Mouse (Mus musculus) liver, embryonic 14.5 days (tissue): ENCODE measurements at regions not wholly inside any gene's neighbourhood (a gene's known extent, or its start where the extent isn't known, plus 50 kb on each side); places are given as distances from the start of the nearest gene placed in this dataset.

Experiments
- CTCF ChIP-seq: IDR thresholded peaks from 2 replicates; pipeline ENCODE4 v1.5.1; 2016; ENCODE audit warnings: antibody characterized with exemption, low read depth, control low read depth
- EP300 ChIP-seq: IDR thresholded peaks from 2 replicates; pipeline ENCODE4 v1.6.1; 2016; ENCODE audit warnings: antibody characterized with exemption, low read depth

DNA sequence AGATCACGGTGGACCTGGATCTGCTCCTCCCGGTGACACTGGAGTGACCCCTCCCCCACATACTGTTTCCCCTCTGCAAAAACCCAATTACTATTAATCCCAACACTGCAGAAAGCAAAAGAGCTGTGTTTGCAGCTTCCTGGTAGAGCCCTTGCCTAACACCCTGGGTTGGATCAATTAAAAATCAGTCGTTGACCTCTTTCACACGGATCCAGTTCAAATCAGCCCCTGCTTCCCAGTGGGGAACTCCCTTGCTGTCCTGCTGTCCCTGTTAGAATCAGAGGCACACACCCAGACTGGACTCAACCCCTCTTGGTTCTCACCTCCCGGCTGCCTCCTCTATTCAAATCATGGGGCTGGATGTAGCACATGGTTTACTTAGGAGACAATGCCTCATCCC, 126.6 kb downstream of the Syk start:
- TF ChIP-seq CTCF (no peak), EP300 (no peak)
